Mouse (Mus musculus) olfactory bulb, adult 2 months (tissue): ENCODE measurements around the gene Hsd11b1. TPM values are rescaled to one million over a fixed set of nuclear protein-coding genes. Genes with fewer than 3 reads are reported as not detected.

Source experiments
- H3K27ac ChIP-seq: fragments of 200-500 bp; 2 replicates; pipeline ENCODE4 v1.5.1; 2012; ENCODE audit warnings: low read depth, low read length; ENCODE audit not compliant: insufficient read depth
- H3K4me1 ChIP-seq: fragments of 200-500 bp; 2 replicates; pipeline ENCODE4 v1.6.1; 2012; ENCODE audit warnings: low read length; ENCODE audit not compliant: control insufficient read depth, insufficient read depth
- H3K4me3 ChIP-seq: fragments of 200-500 bp; 2 replicates; pipeline ENCODE4 v1.5.1; 2012; ENCODE audit warnings: mild to moderate bottlenecking, low read depth, low read length, moderate library complexity; ENCODE audit not compliant: insufficient read depth
- CTCF ChIP-seq: fragments of 200-500 bp; IDR thresholded peaks from 2 replicates; pipeline ENCODE4 v1.5.1; 2012; ENCODE audit warnings: low read depth, mild to moderate bottlenecking, low read length, moderate library complexity; ENCODE audit not compliant: insufficient read depth
- POLR2A ChIP-seq: fragments of 200-500 bp; IDR thresholded peaks from 2 replicates; pipeline ENCODE4 v1.6.1; 2012; ENCODE audit warnings: mild to moderate bottlenecking, low read depth, low read length, moderate library complexity; ENCODE audit not compliant: insufficient read depth
- WGBS: fragments of 180-500 bp; shearing (Covaris S2); methylation state at CpG from one replicate; pipeline ENCODE4 v1.1.7; 2018; 5-methylcytosine and 5-hydroxymethylcytosine counted together
- polyA plus RNA-seq: library from polyadenylated mRNA; stranded (reverse); fragments of >200 nt; gene quantifications from 2 replicates; pipeline ENCODE4 v1.2.4, GENCODE M21; 2012; ENCODE audit warnings: low replicate concordance; ENCODE audit not compliant: missing spikeins, insufficient read depth, insufficient read length

Hsd11b1 gene
- polyA plus RNA-seq, 1 experiment = not detected

DNA sequence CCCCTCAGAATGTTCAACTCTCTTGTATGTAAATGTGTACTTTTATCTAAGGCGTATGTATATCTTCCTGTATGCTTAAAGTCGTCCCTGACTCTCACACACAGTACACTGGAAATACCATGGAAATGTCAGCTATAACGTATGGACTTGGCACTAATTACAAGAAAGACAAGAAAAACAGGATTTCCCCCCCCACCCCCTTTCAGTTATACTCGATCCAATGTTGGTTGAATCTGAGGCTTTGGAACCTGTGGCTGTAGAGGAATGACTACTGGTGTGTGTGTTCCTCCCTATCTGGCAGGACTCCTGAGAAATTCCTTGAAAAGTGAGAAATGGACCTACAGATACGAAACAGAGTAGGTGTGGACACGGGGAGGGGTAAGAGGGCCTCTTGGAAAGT is 75.6 kb downstream of the Hsd11b1 start:
- Histone ChIP-seq H3K4me1 (peaks cover 15% of the 10 kb centered on the region), H3K27ac (no peak overlapping the region), H3K4me3 (no peak overlapping the region)
- TF ChIP-seq POLR2A (no peak), CTCF (no peak)
- WGBS = 87% methylated on average over 6 of the region's 6 CpGs

DNA sequence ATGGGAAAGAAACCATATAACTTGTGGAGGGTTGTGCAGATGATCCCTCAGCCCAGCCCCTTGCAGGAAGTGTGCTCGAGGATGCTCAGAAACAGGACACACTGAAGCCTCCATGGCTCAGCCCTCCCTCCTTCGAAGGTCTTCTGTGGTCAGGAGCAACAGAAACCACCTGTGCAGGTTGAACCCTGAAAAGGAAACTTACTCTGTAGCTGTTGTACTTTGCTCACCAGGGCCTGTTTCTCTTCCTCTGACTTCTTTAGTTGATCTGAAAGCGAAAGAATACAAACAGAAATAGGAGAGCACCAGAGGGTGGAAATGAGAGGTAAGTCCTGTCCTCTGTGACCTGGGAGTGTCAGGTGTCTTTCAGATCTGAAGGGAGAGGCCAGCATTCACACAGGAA is 82.8 kb downstream of the Hsd11b1 start:
- Histone ChIP-seq H3K4me3 (no peak overlapping the region), H3K27ac (no peak overlapping the region), H3K4me1 (no peaks in the 10 kb centered on the region)
- WGBS = 85% methylated on average over 3 of the region's 3 CpGs
- TF ChIP-seq POLR2A (no peak), CTCF (no peak)

DNA sequence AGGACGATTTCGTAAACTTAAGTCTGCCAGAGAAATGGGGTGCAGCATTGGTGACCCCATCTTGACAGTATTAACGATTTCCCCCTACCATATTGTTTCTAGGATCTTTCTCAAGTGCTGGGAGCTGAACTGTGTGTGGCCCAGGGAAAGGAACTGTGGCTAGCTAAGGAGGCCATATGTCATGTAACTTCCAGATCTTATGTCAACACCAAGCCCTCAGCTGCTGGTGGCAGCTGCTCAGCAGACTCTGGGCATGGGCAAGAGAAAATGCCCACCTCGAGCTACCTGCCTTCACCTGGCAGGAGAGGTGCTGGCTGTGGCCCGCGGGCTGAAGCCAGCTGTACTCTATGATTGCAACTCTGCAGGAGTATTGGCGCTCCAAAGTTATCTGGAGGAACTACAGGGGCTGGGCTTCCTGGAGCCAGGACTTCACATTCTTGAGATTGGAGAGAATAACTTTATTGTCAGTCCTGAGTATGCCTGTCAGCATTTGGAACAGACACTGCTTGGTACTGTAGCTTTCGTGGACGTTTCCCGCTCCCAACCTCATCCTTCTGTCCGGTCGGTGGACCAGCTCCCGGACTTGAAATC is 89.6 kb downstream of the Hsd11b1 start:
- H3K4me1 ChIP-seq = peaks cover 13% of the 10 kb centered on the region
- 91% methylated on average over 13 of the region's 13 CpGs for WGBS
- H3K4me3 ChIP-seq = no peak overlapping the region
- no peak for TF ChIP-seq POLR2A
- no peak for TF ChIP-seq CTCF
- 0 out of 2 replicates have a peak overlapping the region, but pooled peaks have one; percentile 94 for H3K27ac ChIP-seq

DNA sequence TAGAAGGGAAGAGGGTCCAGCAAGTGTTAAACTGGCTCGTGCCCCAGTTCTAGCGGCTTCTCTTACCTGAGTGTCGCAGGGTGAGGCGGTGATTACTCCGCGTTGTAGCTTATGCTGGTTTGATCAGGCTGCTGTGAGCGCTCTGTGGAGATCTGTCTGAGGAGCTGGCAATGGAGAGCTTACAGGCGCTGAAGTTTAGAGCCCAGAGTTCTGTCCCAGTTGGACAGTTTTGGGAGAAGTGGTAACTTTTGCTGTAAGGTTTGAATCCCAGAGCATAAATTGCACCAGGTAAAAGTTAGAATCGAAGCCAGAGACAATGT is 90.1 kb downstream of the Hsd11b1 start:
- 13% methylated on average over 9 of the region's 9 CpGs for WGBS
- H3K27ac ChIP-seq = peak overlapping the region; percentile 94
- TF ChIP-seq POLR2A (no peak), CTCF (no peak)

DNA sequence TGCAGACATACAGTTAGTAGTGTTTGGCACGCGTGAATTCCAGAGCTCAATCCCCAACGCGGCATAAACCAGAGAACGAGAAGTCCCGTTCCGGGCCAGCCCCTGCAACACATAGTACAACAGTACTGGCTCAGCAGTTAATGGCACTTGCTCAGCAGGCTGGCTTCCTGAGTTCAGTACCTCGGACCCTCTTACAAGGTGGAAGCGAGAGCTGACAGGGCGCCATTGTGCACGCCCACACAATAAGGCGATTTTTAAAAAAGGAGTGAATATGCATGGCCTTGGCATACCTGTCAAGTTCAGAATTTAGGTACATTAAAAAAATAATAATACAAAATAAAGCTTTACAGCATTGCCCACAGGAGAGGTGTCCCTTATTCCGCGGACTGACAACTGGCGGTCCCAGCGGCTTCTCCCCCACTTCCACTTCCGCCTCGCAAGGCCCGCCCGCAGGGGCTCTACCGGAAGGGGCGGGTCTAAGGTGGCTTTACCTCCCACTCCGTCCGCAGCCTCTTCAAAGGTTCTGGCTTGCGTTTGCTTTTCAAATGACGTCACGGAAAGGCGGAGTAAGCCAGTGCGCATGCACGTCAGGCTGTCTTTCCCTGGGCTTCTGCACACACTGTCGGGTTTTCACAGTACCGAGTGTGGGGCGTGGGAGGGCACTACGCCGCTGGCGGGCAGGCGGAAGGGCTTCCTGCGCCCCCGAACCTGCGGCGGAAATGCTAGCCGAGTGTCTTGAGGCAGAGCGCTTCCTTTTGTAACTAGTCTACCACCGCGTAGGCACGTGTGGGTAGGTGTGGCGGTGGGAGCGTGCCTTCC is 90.7 kb downstream of the Hsd11b1 start:
- under 1% methylated on average over 48 of the region's 48 CpGs for WGBS
- H3K4me1 ChIP-seq = peaks cover 15% of the 10 kb centered on the region
- peak overlapping the region; percentile 94 for H3K27ac ChIP-seq
- H3K4me3 ChIP-seq = peak overlapping the region; percentile 97
- TF ChIP-seq CTCF = 0 out of 2 replicates have a peak, but pooled peaks have one; percentile 8
- peak; percentile 92 for TF ChIP-seq POLR2A

More for the DNA sequence above, 90.1 kb downstream of the Hsd11b1 start:
- H3K4me1 ChIP-seq = peaks cover 15% of the 10 kb centered on the region
- peak overlapping the region; percentile 97 for H3K4me3 ChIP-seq

Other genes with a start within 250 kb of the Hsd11b1 start
- not detected in 2 replicates for gene Syt14, start 228.3 kb downstream of the Hsd11b1 start, polyA plus RNA-seq
- 406 TPM in 1 of 2 replicates, not detected in the other for gene Diexf, start 133.8 kb downstream of the Hsd11b1 start, polyA plus RNA-seq
- not detected in 2 replicates for gene Irf6, start 111.0 kb downstream of the Hsd11b1 start, polyA plus RNA-seq
- gene A130010J15Rik, start 96.0 kb downstream of the Hsd11b1 start, polyA plus RNA-seq = not detected in 2 replicates
- gene Traf3ip3, start 62.4 kb downstream of the Hsd11b1 start, polyA plus RNA-seq = not detected in 2 replicates
- not detected in 2 replicates for gene Lamb3, start 56.4 kb downstream of the Hsd11b1 start, polyA plus RNA-seq
- not detected in 2 replicates for gene G0s2, start 9.1 kb upstream of the Hsd11b1 start, polyA plus RNA-seq
- not detected in 2 replicates for gene Camk1g, start 106.2 kb upstream of the Hsd11b1 start, polyA plus RNA-seq